Mouse (Mus musculus): ENCODE measurements around the gene Fgfr4. TPM values are rescaled to one million over a fixed set of nuclear protein-coding genes. Genes with fewer than 3 reads are reported as not detected.
A peak's percentile ranks its signal among the peaks of the same experiment; 100 is the strongest.

Fgfr4 gene
- total RNA-seq (2021), result 10 to 100 TPM; 35.8 to 39.6 TPM
- long read RNA-seq, experiment 1, transcript Fgfr4-201 (18 exons, 3,324 nt), result major isoform, 8 of 29 reads
- long read RNA-seq, experiment 1, partial matches to known transcripts, result 9 of 29 reads
- long read RNA-seq, experiment 1, other reads (novel, unspliced or antisense), result 12 of 29 reads
- long read RNA-seq, experiment 2, transcript Fgfr4-201 (18 exons, 3,324 nt), result major isoform, 17 of 42 reads
- long read RNA-seq, experiment 2, partial matches to known transcripts, result 10 of 42 reads
- long read RNA-seq, experiment 2, other reads (novel, unspliced or antisense), result 15 of 42 reads

DNA sequence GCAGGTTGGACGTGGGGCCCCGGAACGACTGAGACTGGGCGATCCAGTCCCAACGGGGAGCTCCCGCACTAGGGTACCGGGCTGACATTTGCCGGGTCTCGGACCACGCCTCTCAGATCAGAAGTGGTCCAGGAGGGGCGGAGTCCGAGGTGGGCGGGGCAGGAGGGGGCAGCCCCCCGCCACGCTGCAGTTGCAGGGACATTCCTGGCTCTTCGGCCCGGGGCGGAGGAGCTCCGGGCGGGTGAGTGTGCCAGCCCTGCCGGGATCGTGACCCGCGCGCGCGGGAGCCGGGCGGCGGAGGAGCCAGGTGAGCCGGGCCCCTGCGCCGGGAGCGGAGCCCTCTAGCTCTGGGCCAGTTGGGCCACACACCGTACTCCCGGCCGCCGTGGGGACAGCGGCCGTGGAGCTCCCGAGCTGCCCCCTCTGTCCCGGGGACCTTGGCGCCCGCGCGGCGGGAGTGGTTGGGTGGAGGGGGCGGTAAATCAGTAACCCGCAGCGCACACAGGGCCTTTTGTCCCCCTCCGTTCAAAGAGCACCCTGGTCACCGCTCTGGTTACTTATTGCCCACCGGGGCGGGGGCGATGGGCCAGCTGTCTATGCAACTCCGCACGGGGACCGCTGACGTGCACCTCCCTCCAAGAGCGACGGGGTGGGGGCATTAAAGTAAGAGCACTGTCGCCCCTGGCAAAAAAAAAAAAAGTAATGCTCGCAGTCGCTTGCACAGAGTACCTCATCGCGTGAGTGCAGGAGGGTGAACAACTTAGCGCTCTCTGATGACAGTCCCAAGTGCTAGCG lies at the start of gene Fgfr4:
Gene Fgfr4, plus strand, starts transcription at position 20 of the 795 bp plus-strand sequence.
- DNase-seq (ENCODE audit: low spot score in 2 of 2), result peak in 1 of 2 experiments; percentile 49

GRCm38 (mm10) chr13:55103351-55103750 lies 49.1 kb upstream of the Fgfr4 start:
- no peak for DNase-seq (ENCODE audit: low spot score in 2 of 2)

- peak; percentile 93 for DNase-seq (ENCODE audit: low spot score in 2 of 2)
These were observed 47.1 kb upstream of the Fgfr4 start, which contains the start of gene Zfp346 for GRCm38 (mm10) chr13:55105045-55105952. Zfp346 (plus strand) TSS chr13:55105311.

DNA sequence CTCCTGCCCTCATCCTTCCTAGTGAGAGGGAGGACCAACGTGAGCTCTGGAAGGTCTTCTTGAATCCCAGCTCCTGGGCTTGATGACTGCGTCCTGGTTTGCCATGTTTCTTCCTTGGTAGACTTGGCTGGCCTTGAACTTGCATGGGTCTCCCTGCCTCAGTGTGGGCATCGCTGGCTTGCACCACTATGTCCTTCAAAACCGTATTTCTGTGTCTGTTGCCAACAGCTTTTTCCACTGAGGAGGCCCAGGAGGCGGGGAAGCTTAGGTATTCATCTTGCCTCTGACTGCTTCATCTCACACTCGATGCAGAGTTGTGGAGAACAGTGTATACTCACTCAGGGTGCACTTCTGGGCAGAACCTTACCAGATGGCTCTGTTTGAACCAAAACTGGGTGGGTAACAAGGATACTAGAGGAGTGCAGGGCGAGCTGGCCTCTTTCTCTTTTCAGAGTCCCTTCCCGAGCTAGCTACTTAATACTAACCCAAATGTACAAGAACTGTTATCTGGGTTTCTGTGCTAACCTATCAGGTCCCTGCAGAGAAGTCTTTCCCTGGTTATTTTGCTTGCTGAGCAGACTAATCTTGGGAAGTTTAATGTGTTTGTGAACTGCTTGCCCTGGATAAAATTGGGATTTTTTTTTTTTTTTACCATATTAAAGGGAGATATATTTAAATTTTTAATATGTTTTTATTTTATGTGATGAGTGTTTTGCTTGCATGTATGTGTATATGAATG lies 46.3 kb upstream of the Fgfr4 start:
- peak in 1 of 2 experiments; percentile 35 for DNase-seq (ENCODE audit: low spot score in 2 of 2)

DNA sequence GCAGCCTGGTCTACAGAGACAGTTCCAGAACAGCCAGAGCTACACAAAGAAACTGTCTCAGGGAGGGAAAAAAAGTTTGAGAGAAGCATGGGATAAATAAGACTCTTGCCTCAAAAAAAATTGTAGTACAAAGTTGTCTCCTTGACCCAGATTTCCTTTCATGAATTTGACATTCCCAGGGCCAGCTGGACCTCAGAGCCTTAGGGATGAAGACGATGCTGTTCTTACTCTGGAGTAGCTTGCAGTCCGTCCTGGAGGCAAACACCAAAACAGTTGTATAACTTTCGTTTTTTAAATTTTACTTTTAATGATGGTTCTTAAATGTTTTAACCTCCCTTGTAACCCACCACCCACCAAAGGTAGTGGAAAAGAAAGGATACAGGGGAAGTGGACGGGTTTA lies 45.3 kb upstream of the Fgfr4 start:
- DNase-seq (ENCODE audit: low spot score in 2 of 2), result no peak

GRCm38 (mm10) chr13:55107694-55108093 lies 44.7 kb upstream of the Fgfr4 start:
- peak in 1 of 2 experiments; percentile 14 for DNase-seq (ENCODE audit: low spot score in 2 of 2)

GRCm38 (mm10) chr13:55114375-55114774 lies 38.1 kb upstream of the Fgfr4 start:
- no peak for DNase-seq (ENCODE audit: low spot score in 2 of 2)

DNA sequence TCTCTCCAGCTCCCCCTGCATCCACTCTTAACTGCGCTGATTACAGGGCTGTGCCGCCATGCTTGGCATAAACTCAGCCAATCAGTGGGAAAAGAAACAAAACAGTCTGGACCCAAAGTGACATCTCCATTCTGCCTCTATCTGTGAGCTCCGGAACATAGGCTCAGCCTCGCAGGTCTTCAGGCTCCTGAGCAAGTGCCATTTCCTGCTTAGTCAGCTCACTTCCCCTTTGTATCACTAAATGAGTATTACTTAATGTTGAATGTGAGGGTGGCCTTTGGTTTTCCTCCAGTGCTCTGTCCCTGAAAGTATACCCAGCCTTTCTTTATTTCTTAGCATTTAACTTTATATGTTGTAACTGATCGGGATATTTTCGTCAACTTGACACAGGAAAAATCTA lies 27.5 kb upstream of the Fgfr4 start:
- no peak for DNase-seq (ENCODE audit: low spot score in 2 of 2)

DNA sequence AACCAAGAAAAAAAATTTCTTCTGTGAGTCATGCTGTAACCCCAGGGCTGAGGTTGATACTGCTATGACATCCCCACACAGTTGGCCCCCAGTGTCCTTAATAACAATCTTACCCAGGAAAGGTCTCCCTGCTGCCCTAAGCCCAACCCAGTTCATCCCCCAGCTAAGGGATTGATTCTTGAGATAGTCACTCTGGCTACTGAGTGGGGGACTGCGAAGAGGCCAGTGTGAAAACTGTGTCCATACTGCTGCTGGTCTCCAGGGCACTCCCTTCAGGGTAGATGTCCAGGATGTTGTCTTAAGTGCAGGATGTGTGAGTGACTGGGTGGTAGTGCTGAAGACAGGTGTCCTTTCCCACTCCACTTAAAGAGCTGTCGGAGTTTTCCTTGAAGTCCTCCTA lies 19.0 kb upstream of the Fgfr4 start, which contains the start of gene Gm17617:
Gene Gm17617, minus strand, starts transcription at position 101 of the 400 bp plus-strand sequence.
- DNase-seq (ENCODE audit: low spot score in 2 of 2), result no peak

GRCm38 (mm10) chr13:55135382-55135781 lies 17.1 kb upstream of the Fgfr4 start:
- DNase-seq (ENCODE audit: low spot score in 2 of 2), result no peak

- DNase-seq (ENCODE audit: low spot score in 2 of 2), result no peak
These were observed 12.2 kb upstream of the Fgfr4 start for GRCm38 (mm10) chr13:55140271-55140670.

DNA sequence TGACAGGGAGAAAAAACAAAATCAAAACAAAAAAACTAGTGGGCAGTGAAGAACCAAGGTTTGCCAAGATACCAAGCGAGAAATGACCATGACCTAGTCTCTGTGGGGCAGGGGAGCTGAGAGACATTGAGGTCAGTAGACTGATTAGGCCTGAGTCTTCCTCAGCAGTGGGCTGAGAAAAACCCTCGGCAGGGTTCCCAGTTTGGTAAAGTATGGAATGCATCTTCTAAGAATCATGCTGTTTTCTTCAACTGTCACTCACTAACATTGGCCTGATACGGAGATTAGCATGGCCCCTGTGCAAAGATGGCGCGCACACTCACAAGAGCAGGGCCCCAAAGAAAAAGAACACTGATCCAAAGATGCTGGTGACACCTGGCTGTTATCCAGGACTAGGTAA lies 1.5 kb downstream of the Fgfr4 start:
- DNase-seq (ENCODE audit: low spot score in 2 of 2), result no peak

DNA sequence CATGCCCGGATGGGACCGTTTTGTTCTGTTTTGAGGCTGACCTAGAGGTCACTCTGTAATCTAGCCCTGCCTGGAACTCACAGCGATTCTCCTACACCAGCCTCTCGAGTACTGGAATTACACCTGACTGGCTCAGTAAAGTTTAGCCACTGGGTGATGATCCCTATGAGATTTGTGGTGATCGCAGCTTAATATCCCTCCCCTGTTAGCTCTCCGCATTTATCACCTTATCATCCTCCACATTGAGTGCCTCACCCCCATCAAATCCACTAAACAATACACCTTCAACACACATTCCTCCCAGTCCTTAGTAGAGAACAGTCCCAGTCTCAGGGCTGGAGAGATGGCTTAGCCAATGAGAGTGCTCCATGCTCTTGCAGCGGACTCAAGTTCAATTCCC lies 9.9 kb downstream of the Fgfr4 start:
- DNase-seq (ENCODE audit: low spot score in 2 of 2), result no peak

GRCm38 (mm10) chr13:55163553-55163952 lies 11.1 kb downstream of the Fgfr4 start:
- DNase-seq (ENCODE audit: low spot score in 2 of 2), result no peak

GRCm38 (mm10) chr13:55165831-55166339 lies 13.4 kb downstream of the Fgfr4 start:
- no peak for DNase-seq (ENCODE audit: low spot score in 2 of 2)

DNA sequence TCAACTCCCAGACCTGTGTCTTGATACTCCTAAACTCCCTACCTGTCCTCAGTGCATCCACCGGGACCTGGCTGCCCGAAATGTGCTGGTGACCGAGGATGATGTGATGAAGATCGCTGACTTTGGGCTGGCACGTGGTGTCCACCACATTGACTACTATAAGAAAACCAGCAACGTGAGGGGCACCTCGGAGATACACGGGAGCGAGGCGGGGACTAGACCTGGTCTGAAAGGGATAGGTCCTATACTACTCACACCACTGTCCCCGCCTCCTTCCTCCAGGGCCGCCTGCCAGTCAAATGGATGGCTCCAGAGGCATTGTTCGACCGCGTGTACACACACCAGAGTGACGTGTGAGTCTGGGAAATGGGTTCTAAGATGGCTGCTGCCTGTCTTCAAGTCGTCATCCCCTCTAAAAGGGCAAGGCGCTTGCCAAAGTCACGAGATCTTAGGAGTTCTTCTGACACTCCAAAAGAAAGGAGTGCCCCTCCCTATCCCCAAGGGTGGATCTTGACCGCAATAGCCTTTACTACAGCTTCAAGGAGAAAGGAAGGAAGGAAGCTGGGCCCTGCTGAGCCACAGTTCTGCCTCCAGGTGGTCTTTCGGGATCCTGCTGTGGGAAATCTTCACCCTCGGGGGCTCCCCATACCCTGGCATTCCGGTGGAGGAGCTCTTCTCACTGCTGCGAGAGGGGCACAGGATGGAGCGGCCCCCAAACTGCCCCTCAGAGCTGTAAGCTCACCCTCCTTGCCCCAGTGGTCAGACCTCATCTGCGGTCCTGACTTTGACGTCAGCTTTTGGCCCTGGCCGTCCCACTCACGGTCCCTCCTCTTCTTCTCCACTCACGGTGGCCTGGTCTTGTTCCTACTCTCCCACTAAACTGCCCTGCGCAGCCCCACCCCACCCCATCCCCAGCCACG lies 14.6 kb downstream of the Fgfr4 start:
- DNase-seq (ENCODE audit: low spot score in 2 of 2), result no peak

GRCm38 (mm10) chr13:55167798-55168197 lies 15.4 kb downstream of the Fgfr4 start:
- no peak for DNase-seq (ENCODE audit: low spot score in 2 of 2)

- DNase-seq (ENCODE audit: low spot score in 2 of 2), result no peak
These were observed 15.8 kb downstream of the Fgfr4 start for GRCm38 (mm10) chr13:55168255-55168654.

DNA sequence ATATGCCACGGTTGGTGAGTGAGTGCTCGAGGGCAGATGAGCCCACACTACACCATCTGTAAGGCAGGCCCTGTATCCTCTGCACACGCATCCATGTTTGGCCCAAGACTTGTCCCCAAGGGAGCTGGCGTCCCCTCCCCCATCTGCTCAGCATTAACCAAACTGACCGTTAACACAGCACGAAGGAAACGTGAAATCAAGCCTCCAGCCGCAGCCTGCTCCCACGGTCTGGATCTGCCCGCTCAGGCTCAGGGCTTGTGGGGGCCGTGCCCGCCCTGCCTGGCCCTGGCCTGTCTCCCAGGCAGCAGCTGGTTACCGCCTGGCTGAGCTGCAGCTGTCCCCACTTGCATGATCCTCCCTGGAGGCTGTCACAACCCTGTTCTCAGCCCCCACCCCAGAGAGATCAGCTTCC lies 16.5 kb downstream of the Fgfr4 start:
- DNase-seq (ENCODE audit: low spot score in 2 of 2), result no peak
